Mouse (Mus musculus) kidney, postnatal 0 days (tissue): Measurements from ENCODE around the gene Gale. TPM values are rescaled to one million over a fixed set of nuclear protein-coding genes. Genes with fewer than 3 reads are reported as not detected.

Experiments
- ATAC-seq: fragments of 200-750 bp; cut with Nextera tagmentation; replicated peaks from 2 replicates; pipeline ENCODE4 v1.8.0; 2017; ENCODE audit warnings: low read depth, moderate number of reproducible peaks, moderate TSS enrichment, moderate library complexity; ENCODE audit not compliant: low FRiP score
- DNase-seq: peaks from one replicate; pipeline ENCODE4 v3.0.0-alpha.2; 2016; ENCODE audit warnings: low spot score
- H3K27ac ChIP-seq: fragments of 300-500 bp; sonication (generic); 2 replicates; pipeline ENCODE4 v1.5.1; 2014; ENCODE audit warnings: mild to moderate bottlenecking
- H3K27me3 ChIP-seq: fragments of 300-500 bp; sonication (generic); 2 replicates; pipeline ENCODE4 v1.6.1; 2014; ENCODE audit warnings: low read length, mixed read lengths; ENCODE audit not compliant: insufficient read depth
- H3K36me3 ChIP-seq: fragments of 300-500 bp; sonication (generic); 2 replicates; pipeline ENCODE4 v1.6.1; 2014; ENCODE audit warnings: low read length, mixed read lengths; ENCODE audit not compliant: insufficient read depth
- H3K4me1 ChIP-seq: fragments of 300-500 bp; sonication (generic); replicated peaks from 2 replicates; pipeline ENCODE4 v1.6.1; 2014; ENCODE audit warnings: antibody characterized with exemption, low read length, mixed read lengths; ENCODE audit not compliant: insufficient read depth
- H3K4me2 ChIP-seq: fragments of 300-500 bp; sonication (generic); 2 replicates; pipeline ENCODE4 v1.6.1; 2014; ENCODE audit warnings: mild to moderate bottlenecking, low read length, moderate library complexity, mixed read lengths
- H3K4me3 ChIP-seq: fragments of 300-500 bp; sonication (generic); replicated peaks from 2 replicates; pipeline ENCODE4 v1.5.1; 2014; ENCODE audit warnings: low read depth, low read length
- H3K9ac ChIP-seq: fragments of 300-500 bp; sonication (generic); 2 replicates; pipeline ENCODE4 v1.6.1; 2014; ENCODE audit warnings: low read depth, low read length
- H3K9me3 ChIP-seq: fragments of 300-500 bp; sonication (generic); replicated peaks from 2 replicates; pipeline ENCODE4 v1.6.1; 2016; ENCODE audit warnings: low read length, inconsistent platforms, mixed read lengths
- CTCF ChIP-seq: IDR thresholded peaks from 2 replicates; pipeline ENCODE4 v1.5.1; 2016; ENCODE audit warnings: antibody characterized with exemption, low read depth, mild to moderate bottlenecking, moderate library complexity
- WGBS: fragments of 180-500 bp; shearing (Covaris S2); extraction: QIAGEN DNeasy Blood & Tissue Kit; methylation state at CpG from one replicate; pipeline ENCODE4 v1.1.7; 2014; 5-methylcytosine and 5-hydroxymethylcytosine counted together
- polyA plus RNA-seq: library from polyadenylated mRNA; unstranded; fragments of >200 nt; fragmentation: Nextera tagmentation; extraction: Ambion mirVana; gene quantifications from 2 replicates; pipeline ENCODE4 v1.2.1, GENCODE M21; 2015

Gale gene
- polyA plus RNA-seq, 1 experiment from 2014 or later = 25.1 TPM

GRCm38 (mm10) chr4:135946659-135947301 is 16.7 kb upstream of the Gale start:
- no peak for TF ChIP-seq CTCF
- peak; percentile 14 for ATAC-seq
- Histone ChIP-seq H3K4me2 (peak overlapping the region; percentile 86), H3K4me3 (peak overlapping the region; percentile 79), H3K36me3 (0 out of 2 replicates have a peak, but pooled peaks cover 3% of the 10 kb centered on the region), H3K27me3 (no peaks in the 10 kb centered on the region), H3K9me3 (no peaks in the 10 kb centered on the region), H3K9ac (peak overlapping the region; percentile 79), H3K27ac (peak overlapping the region; percentile 77), H3K4me1 (peaks cover 12% of the 10 kb centered on the region; the same call in 1 of the 2 replicates)
- WGBS = under 1% methylated on average over 28 of the region's 28 CpGs
- DNase-seq = peak; percentile 44

- Histone ChIP-seq H3K36me3 (0 out of 2 replicates have a peak, but pooled peaks cover 3% of the 10 kb centered on the region), H3K9me3 (no peaks in the 10 kb centered on the region), H3K4me1 (peaks cover 12% of the 10 kb centered on the region; the same call in 1 of the 2 replicates), H3K27me3 (no peaks in the 10 kb centered on the region), H3K9ac (no peak overlapping the region), H3K27ac (no peak overlapping the region), H3K4me3 (no peak overlapping the region), H3K4me2 (no peak overlapping the region)
- no peak for ATAC-seq
- no peak for TF ChIP-seq CTCF
- WGBS = 87% methylated on average over 8 of the region's 8 CpGs
- no peak for DNase-seq
Measured at GRCm38 (mm10) chr4:135948142-135948541, 15.4 kb upstream of the Gale start.

GRCm38 (mm10) chr4:135949475-135949874 is 14.1 kb upstream of the Gale start:
- Histone ChIP-seq H3K4me3 (no peak overlapping the region), H3K36me3 (peaks cover 6% of the 10 kb centered on the region; the same call in 1 of the 2 replicates), H3K4me1 (peaks cover 12% of the 10 kb centered on the region; the same call in 1 of the 2 replicates), H3K9ac (no peak overlapping the region), H3K4me2 (no peak overlapping the region), H3K27ac (peak overlapping the region; percentile 31; the same call in 1 of the 2 replicates), H3K27me3 (no peaks in the 10 kb centered on the region), H3K9me3 (no peaks in the 10 kb centered on the region)
- WGBS = 78% methylated on average over 10 of the region's 10 CpGs
- ATAC-seq (no peak), DNase-seq (no peak)
- TF ChIP-seq CTCF = no peak

GRCm38 (mm10) chr4:135949911-135950310 is 13.6 kb upstream of the Gale start:
- Histone ChIP-seq H3K27me3 (no peaks in the 10 kb centered on the region), H3K9me3 (no peaks in the 10 kb centered on the region), H3K4me2 (no peak overlapping the region), H3K4me3 (no peak overlapping the region), H3K9ac (no peak overlapping the region), H3K36me3 (peaks cover 6% of the 10 kb centered on the region; the same call in 1 of the 2 replicates), H3K4me1 (peaks cover 12% of the 10 kb centered on the region; the same call in 1 of the 2 replicates), H3K27ac (peak overlapping the region; percentile 31; the same call in 1 of the 2 replicates)
- WGBS = 18% methylated on average over 6 of the region's 6 CpGs
- ATAC-seq (no peak; the same call in 1 of the 2 replicates), DNase-seq (peak; percentile 45)
- no peak for TF ChIP-seq CTCF

- 67% methylated on average over 6 of the region's 6 CpGs for WGBS
- ATAC-seq = no peak
- Histone ChIP-seq H3K9me3 (no peaks in the 10 kb centered on the region), H3K4me2 (no peak overlapping the region), H3K9ac (no peak overlapping the region), H3K36me3 (peaks cover 6% of the 10 kb centered on the region), H3K4me1 (peaks cover 12% of the 10 kb centered on the region; the same call in 1 of the 2 replicates), H3K4me3 (no peak overlapping the region), H3K27me3 (no peaks in the 10 kb centered on the region), H3K27ac (0 out of 2 replicates have a peak overlapping the region, but pooled peaks have one; percentile 31)
- no peak for DNase-seq
- no peak for TF ChIP-seq CTCF
Measured at GRCm38 (mm10) chr4:135950365-135950764, 13.2 kb upstream of the Gale start.

GRCm38 (mm10) chr4:135951505-135951904 is 12.0 kb upstream of the Gale start:
- TF ChIP-seq CTCF = peak; percentile 54
- Histone ChIP-seq H3K27ac (no peak overlapping the region), H3K4me1 (0 out of 2 replicates have a peak, but pooled peaks cover 7% of the 10 kb centered on the region), H3K36me3 (peaks cover 13% of the 10 kb centered on the region), H3K9me3 (no peaks in the 10 kb centered on the region), H3K27me3 (no peaks in the 10 kb centered on the region), H3K9ac (no peak overlapping the region), H3K4me3 (no peak overlapping the region), H3K4me2 (no peak overlapping the region)
- DNase-seq (no peak), ATAC-seq (no peak)
- 96% methylated on average over 3 of the region's 3 CpGs for WGBS
